Mouse (Mus musculus) activated CD4-positive, CD25-positive, alpha-beta regulatory T cell, adult 9 weeks (primary cell): Measurements from ENCODE around the gene BC028528. TPM values are rescaled to one million over a fixed set of nuclear protein-coding genes. Genes with fewer than 3 reads are reported as not detected.

ENCODE experiments used
- polyA plus RNA-seq: library from polyadenylated mRNA; unstranded; fragments of 100-300 nt; shearing (Covaris generic); gene quantifications from one replicate; pipeline ENCODE4 v1.2.1, GENCODE M21; 2017

Gene BC028528
- not detected for polyA plus RNA-seq

GRCm38 (mm10) chr3:95891211-95892065 lies at the start of gene BC028528:
Gene BC028528, minus strand, starts transcription at chr3:95892005.

GRCm38 (mm10) chr3:95928658-95929503 lies 37.1 kb upstream of the BC028528 start, which contains the start of gene Anp32e:
Gene Anp32e, plus strand, starts transcription at chr3:95929246.

GRCm38 (mm10) chr3:95904568-95904967 lies 12.8 kb upstream of the BC028528 start, which contains the start of gene Car14:
Gene Car14, minus strand, starts transcription at chr3:95904691.

GRCm38 (mm10) chr3:95893606-95894316 lies 2.0 kb upstream of the BC028528 start, which contains the start of gene Aph1a:
Gene Aph1a, plus strand, starts transcription at chr3:95893969.

GRCm38 (mm10) chr3:95881979-95882815 lies 9.6 kb downstream of the BC028528 start, which contains the start of gene Ciart:
Gene Ciart, minus strand, starts transcription at chr3:95882251.

GRCm38 (mm10) chr3:95871392-95871867 lies 20.4 kb downstream of the BC028528 start, which contains the start of gene Mrps21:
Gene Mrps21, minus strand, starts transcription at chr3:95871519.

GRCm38 (mm10) chr3:95855502-95856089 lies 36.2 kb downstream of the BC028528 start, which contains the start of gene Prpf3:
Gene Prpf3, minus strand, starts transcription at chr3:95855885.

Other genes with a start within 250 kb of the BC028528 start
- gene Mcl1, start 233.2 kb downstream of the BC028528 start, polyA plus RNA-seq, result 44.9 TPM
- gene Adamtsl4, start 204.1 kb downstream of the BC028528 start, polyA plus RNA-seq, result 12.3 TPM
- gene Ecm1, start 152.4 kb downstream of the BC028528 start, polyA plus RNA-seq, result 302 TPM
- 92.0 TPM for gene Tars2, start 131.8 kb downstream of the BC028528 start, polyA plus RNA-seq
- 18.8 TPM for gene Rprd2, start 73.1 kb downstream of the BC028528 start, polyA plus RNA-seq
- 71.4 TPM for gene Prpf3, start 36.1 kb downstream of the BC028528 start, polyA plus RNA-seq
- gene Mrps21, start 20.5 kb downstream of the BC028528 start, polyA plus RNA-seq, result 286 TPM
- 4.9 TPM for gene Ciart, start 9.8 kb downstream of the BC028528 start, polyA plus RNA-seq
- 66.6 TPM for gene Aph1a, start 2.0 kb upstream of the BC028528 start, polyA plus RNA-seq
- gene Car14, start 12.7 kb upstream of the BC028528 start, polyA plus RNA-seq, result not detected
- 216 TPM for gene Anp32e, start 37.2 kb upstream of the BC028528 start, polyA plus RNA-seq
- gene Plekho1, start 104.0 kb upstream of the BC028528 start, polyA plus RNA-seq, result 7.5 TPM
- 28.0 TPM for gene Vps45, start 166.5 kb upstream of the BC028528 start, polyA plus RNA-seq
- gene Otud7b, start 212.5 kb upstream of the BC028528 start, polyA plus RNA-seq, result 27.2 TPM